Mouse (Mus musculus): Measurements from ENCODE around the gene Mboat2. TPM values are rescaled to one million over a fixed set of nuclear protein-coding genes. Genes with fewer than 3 reads are reported as not detected.

Gene Mboat2
- total and polyA plus RNA-seq, 2 experiments from 2014 or later: 24.8 to 34.4 TPM

- Histone ChIP-seq H3K9ac (replicated peaks; ENCODE audit: low read depth, low read length) (no peak overlapping the region), H3K4me2 (ENCODE audit: low read depth, low read length) (no peak overlapping the region), H3K36me3 (replicated peaks; ENCODE audit: control insufficient read depth, insufficient read depth, low read length) (peaks cover 7% of the 10 kb centered on the region; the same call in 1 of the 2 replicates), H3K4me1 (ENCODE audit: control insufficient read depth, insufficient read depth) (no peaks in the 10 kb centered on the region), H3K9me3 (replicated peaks; ENCODE audit: control insufficient read depth, low read length) (no peaks in the 10 kb centered on the region), H3K27ac (ENCODE audit: low read depth) (no peak overlapping the region), H3K4me3 (ENCODE audit: low read depth, low read length) (no peak overlapping the region), H3K27me3 (ENCODE audit: control insufficient read depth, insufficient read depth, low read length) (no peaks in the 10 kb centered on the region)
- DNase-seq (ENCODE audit: low spot score) (no peak), ATAC-seq (ENCODE audit: insufficient read depth, low read depth) (no peak)
- TF ChIP-seq CTCF (IDR thresholded peaks at IDR 0.05; ENCODE audit: low read depth) (no peak), EP300 (IDR thresholded peaks at IDR 0.05; ENCODE audit: low read depth) (no peak)
- WGBS: 83% methylated on average over 14 of the region's 14 CpGs
Measured at GRCm38 (mm10) chr12:24947065-24947464, 116.4 kb downstream of the Mboat2 start.

GRCm38 (mm10) chr12:24948344-24948743, 117.7 kb downstream of the Mboat2 start:
- ATAC-seq (ENCODE audit: insufficient read depth, low read depth): no peak
- Histone ChIP-seq H3K9me3 (replicated peaks; ENCODE audit: control insufficient read depth, low read length) (no peaks in the 10 kb centered on the region), H3K27ac (ENCODE audit: low read depth) (no peak overlapping the region), H3K36me3 (replicated peaks; ENCODE audit: control insufficient read depth, insufficient read depth, low read length) (peaks cover 7% of the 10 kb centered on the region; the same call in 1 of the 2 replicates), H3K4me3 (ENCODE audit: low read depth, low read length) (no peak overlapping the region), H3K9ac (replicated peaks; ENCODE audit: low read depth, low read length) (no peak overlapping the region), H3K4me1 (ENCODE audit: control insufficient read depth, insufficient read depth) (no peaks in the 10 kb centered on the region), H3K27me3 (ENCODE audit: control insufficient read depth, insufficient read depth, low read length) (no peaks in the 10 kb centered on the region), H3K4me2 (ENCODE audit: low read depth, low read length) (no peak overlapping the region)
- WGBS: 54% methylated on average over 3 of the region's 3 CpGs
- peak; percentile 80 for TF ChIP-seq CTCF (IDR thresholded peaks at IDR 0.05; ENCODE audit: low read depth)
- no peak for TF ChIP-seq EP300 (IDR thresholded peaks at IDR 0.05; ENCODE audit: low read depth)
- DNase-seq (ENCODE audit: low spot score): peak; percentile 51

GRCm38 (mm10) chr12:24950376-24951046, 119.8 kb downstream of the Mboat2 start:
- 91% methylated on average over 7 of the region's 7 CpGs for WGBS
- Histone ChIP-seq H3K27ac (ENCODE audit: low read depth) (no peak overlapping the region), H3K4me3 (ENCODE audit: low read depth, low read length) (no peak overlapping the region), H3K4me1 (ENCODE audit: control insufficient read depth, insufficient read depth) (no peaks in the 10 kb centered on the region), H3K9ac (replicated peaks; ENCODE audit: low read depth, low read length) (no peak overlapping the region), H3K36me3 (replicated peaks; ENCODE audit: control insufficient read depth, insufficient read depth, low read length) (peaks cover 10% of the 10 kb centered on the region; the same call in 1 of the 2 replicates), H3K9me3 (replicated peaks; ENCODE audit: control insufficient read depth, low read length) (no peaks in the 10 kb centered on the region), H3K4me2 (ENCODE audit: low read depth, low read length) (no peak overlapping the region), H3K27me3 (ENCODE audit: control insufficient read depth, insufficient read depth, low read length) (no peaks in the 10 kb centered on the region)
- no peak for DNase-seq (ENCODE audit: low spot score)
- no peak for TF ChIP-seq EP300 (IDR thresholded peaks at IDR 0.05; ENCODE audit: low read depth)
- peak; percentile 42; the same call in 1 of the 2 replicates for TF ChIP-seq CTCF (IDR thresholded peaks at IDR 0.05; ENCODE audit: low read depth)
- no peak for ATAC-seq (ENCODE audit: insufficient read depth, low read depth)

- no peak overlapping the region for H3K4me2 ChIP-seq (ENCODE audit: low read depth, low read length)
- no peak for TF ChIP-seq EP300 (IDR thresholded peaks at IDR 0.05; ENCODE audit: low read depth)
- TF ChIP-seq CTCF (IDR thresholded peaks at IDR 0.05; ENCODE audit: low read depth): peak; percentile 89
- DNase-seq (ENCODE audit: low spot score) (no peak), ATAC-seq (ENCODE audit: insufficient read depth, low read depth) (peak; percentile 39; the same call in 1 of the 2 replicates)
- H3K9ac ChIP-seq (replicated peaks; ENCODE audit: low read depth, low read length): no peak overlapping the region
- H3K27ac ChIP-seq (ENCODE audit: low read depth): no peak overlapping the region
- no peaks in the 10 kb centered on the region for H3K9me3 ChIP-seq (replicated peaks; ENCODE audit: control insufficient read depth, low read length)
- WGBS: 45% methylated on average over 6 of the region's 6 CpGs
- H3K4me1 ChIP-seq (ENCODE audit: control insufficient read depth, insufficient read depth): no peaks in the 10 kb centered on the region
- no peaks in the 10 kb centered on the region for H3K27me3 ChIP-seq (ENCODE audit: control insufficient read depth, insufficient read depth, low read length)
- H3K36me3 ChIP-seq (replicated peaks; ENCODE audit: control insufficient read depth, insufficient read depth, low read length): peaks cover 16% of the 10 kb centered on the region; the same call in 1 of the 2 replicates
- no peak overlapping the region for H3K4me3 ChIP-seq (ENCODE audit: low read depth, low read length)
Measured at GRCm38 (mm10) chr12:24952147-24952546, 121.5 kb downstream of the Mboat2 start.

- 24% methylated on average over 9 of the region's 9 CpGs for WGBS
- no peaks in the 10 kb centered on the region for H3K4me1 ChIP-seq (ENCODE audit: control insufficient read depth, insufficient read depth)
- TF ChIP-seq EP300 (IDR thresholded peaks at IDR 0.05; ENCODE audit: low read depth): no peak
- no peak for TF ChIP-seq CTCF (IDR thresholded peaks at IDR 0.05; ENCODE audit: low read depth)
Measured at GRCm38 (mm10) chr12:24955137-24955536, 124.5 kb downstream of the Mboat2 start.

More at GRCm38 (mm10) chr12:24955137-24955536, 124.5 kb downstream of the Mboat2 start:
- ATAC-seq (ENCODE audit: insufficient read depth, low read depth) (peak; percentile 72), DNase-seq (ENCODE audit: low spot score) (peak; percentile 67)
- Histone ChIP-seq H3K9me3 (replicated peaks; ENCODE audit: control insufficient read depth, low read length) (no peaks in the 10 kb centered on the region), H3K27ac (ENCODE audit: low read depth) (peak overlapping the region; percentile 36; the same call in 1 of the 2 replicates), H3K36me3 (replicated peaks; ENCODE audit: control insufficient read depth, insufficient read depth, low read length) (peaks cover 16% of the 10 kb centered on the region; the same call in 1 of the 2 replicates), H3K27me3 (ENCODE audit: control insufficient read depth, insufficient read depth, low read length) (no peaks in the 10 kb centered on the region), H3K4me2 (ENCODE audit: low read depth, low read length) (no peak overlapping the region), H3K9ac (replicated peaks; ENCODE audit: low read depth, low read length) (no peak overlapping the region), H3K4me3 (ENCODE audit: low read depth, low read length) (no peak overlapping the region)

Data from heart, postnatal 0 days (tissue).